Mouse (Mus musculus): ENCODE measurements at regions not wholly inside any gene's neighbourhood (a gene's known extent, or its start where the extent isn't known, plus 50 kb on each side); places are given as distances from the start of the nearest gene placed in this dataset.

- TF ChIP-seq CTCF (IDR thresholded peaks at IDR 0.05) (no peak), EP300 (IDR thresholded peaks at IDR 0.05) (no peak)
Measured at GRCm38 (mm10) chr1:61331456-61331855, 307.2 kb upstream of the Pard3b start.

Data from lung, postnatal 0 days (tissue).